Mouse (Mus musculus) E14TG2a.4 (cell line): ENCODE data around the gene Gm20498.
A peak's percentile ranks its signal among the peaks of the same experiment; 100 is the strongest.
"Not testable (repeated sequence)": the region's sequence is repeated elsewhere in the genome, so short reads cannot be mapped to it uniquely, and the experiment has no call there.

ENCODE experiments used
- H3K27me3 ChIP-seq: 2 replicates; pipeline ENCODE4 v1.6.1; 2014; ENCODE audit warnings: low read length, control low read depth; ENCODE audit not compliant: insufficient read depth
- H3K36me3 ChIP-seq: 2 replicates; pipeline ENCODE4 v1.6.1; 2014; ENCODE audit warnings: low read length, control low read depth; ENCODE audit not compliant: insufficient read depth
- H3K4me1 ChIP-seq: replicated peaks from 2 replicates; pipeline ENCODE4 v1.6.1; 2014; ENCODE audit warnings: low read depth, low read length, control low read depth
- H3K4me3 ChIP-seq: replicated peaks from 2 replicates; pipeline ENCODE4 v1.5.1; 2014; ENCODE audit warnings: mild to moderate bottlenecking, low read length
- H3K9me3 ChIP-seq: 2 replicates; pipeline ENCODE4 v1.6.1; 2014; ENCODE audit warnings: low read length, control low read depth
- CTCF ChIP-seq: conservative IDR thresholded peaks from 2 replicates; pipeline ENCODE4 v1.5.1; 2014; ENCODE audit warnings: low read length
- NANOG ChIP-seq: IDR thresholded peaks from 2 replicates; pipeline ENCODE4 v1.6.1; 2014; ENCODE audit warnings: borderline replicate concordance, low read length, mixed read lengths
- POU5F1 ChIP-seq: IDR thresholded peaks from 2 replicates; pipeline ENCODE4 v1.6.1; 2014; ENCODE audit warnings: low read length, borderline replicate concordance

The Gm20498 gene

DNA sequence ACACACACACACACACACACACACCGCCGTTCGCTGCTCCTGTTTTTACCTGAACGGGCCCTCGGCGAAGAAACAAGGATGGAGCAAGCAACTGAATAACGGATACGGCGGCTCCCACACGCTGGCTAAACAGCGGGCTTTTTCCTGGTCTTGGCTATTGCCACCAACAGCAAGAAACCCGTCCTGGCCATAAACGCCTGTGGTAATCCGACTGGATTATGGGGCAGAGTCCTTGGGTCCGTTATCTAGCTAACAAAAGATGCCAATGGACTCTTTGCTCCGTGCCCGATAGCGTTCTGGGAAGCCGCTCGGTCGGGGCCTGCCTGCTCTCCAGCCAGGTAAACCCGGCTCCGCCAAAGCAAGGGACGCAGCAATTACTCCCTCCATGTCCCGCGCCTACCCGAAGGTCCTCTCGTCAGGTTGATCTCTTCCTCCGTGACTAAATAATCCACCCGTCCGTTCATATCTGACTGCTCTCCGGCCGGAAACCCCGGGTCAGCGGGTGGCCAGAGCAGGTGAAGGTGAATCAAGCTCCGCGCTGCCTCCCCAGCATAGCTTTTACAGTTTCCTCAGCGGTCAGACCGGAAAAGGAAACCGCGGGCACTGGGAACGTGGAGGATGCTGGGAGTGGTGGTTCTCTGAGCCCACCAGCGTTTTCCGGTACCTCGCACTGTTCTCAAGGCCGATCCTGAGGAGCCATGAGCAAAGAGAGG is at the start of gene Gm20498, which contains the start of gene Synj2bp:
Gm20498 (minus strand) TSS at position 590 of the 713 bp plus-strand sequence.
Synj2bp (minus strand) TSS at position 596 of the 713 bp plus-strand sequence.
- peaks cover 21% of the 10 kb centered on the region for H3K4me1 ChIP-seq
- TF ChIP-seq CTCF: no peak
- no peak for TF ChIP-seq NANOG
- no peak for TF ChIP-seq POU5F1

DNA sequence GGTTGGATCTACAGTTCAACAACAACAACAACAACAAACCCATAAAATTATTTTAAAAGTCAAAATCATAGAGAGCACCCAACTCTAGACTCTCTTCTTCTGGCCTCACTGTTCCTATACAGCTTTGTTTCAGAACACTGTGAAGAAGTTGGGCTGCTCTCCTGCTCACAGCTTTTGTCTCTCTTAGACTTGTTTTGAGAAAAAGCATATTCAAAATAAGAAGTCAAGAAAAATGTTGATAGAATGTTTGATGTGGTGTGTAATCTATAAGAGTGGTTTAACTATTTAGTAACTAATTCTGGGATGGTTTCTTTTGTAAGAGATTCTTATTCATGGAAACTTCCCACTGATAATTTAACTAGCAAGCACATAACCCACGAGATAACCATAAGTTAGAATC is 35.7 kb upstream of the Gm20498 start, which contains the start of gene Adam21:
Adam21 (minus strand) TSS at position 101 of the 400 bp plus-strand sequence.
- TF ChIP-seq POU5F1 (no peak), NANOG (no peak), CTCF (no peak)

More for the DNA sequence above, at the start of gene Gm20498, which contains the start of gene Synj2bp:
- Histone ChIP-seq H3K27me3 (peaks cover 9% of the 10 kb centered on the region; the same call in 1 of the 2 replicates), H3K4me3 (peak within 1 kb of the TSS; percentile 94), H3K36me3 (no peaks in the 10 kb centered on the region), H3K9me3 (no peaks in the 10 kb centered on the region)

DNA sequence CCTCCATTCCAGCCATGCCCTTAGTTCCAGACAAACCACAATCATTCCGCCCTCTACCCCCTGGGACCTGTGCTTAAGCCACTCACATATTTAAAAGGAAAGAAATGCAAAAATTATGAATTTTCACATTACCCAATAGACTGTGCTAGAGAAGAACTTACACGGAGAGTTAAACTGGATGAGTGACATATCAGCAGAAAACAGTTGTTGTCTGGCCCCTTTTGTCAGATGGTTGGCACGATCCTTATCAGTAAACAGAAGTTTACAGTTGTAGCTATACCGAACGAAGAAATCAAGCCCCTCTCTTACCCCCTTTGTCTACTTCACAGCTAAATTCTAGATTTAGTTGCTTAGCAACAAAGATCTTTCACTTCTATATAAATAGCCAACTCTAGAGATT is 35.2 kb upstream of the Gm20498 start:
- TF ChIP-seq POU5F1 (no peak), NANOG (no peak), CTCF (no peak)
- Histone ChIP-seq H3K4me1 (no peaks in the 10 kb centered on the region), H3K27me3 (no peaks in the 10 kb centered on the region), H3K4me3 (no peak overlapping the region), H3K9me3 (peaks cover 86% of the 10 kb centered on the region), H3K36me3 (peaks cover 38% of the 10 kb centered on the region)

More for the DNA sequence above, 35.7 kb upstream of the Gm20498 start, which contains the start of gene Adam21:
- peaks cover 42% of the 10 kb centered on the region for H3K36me3 ChIP-seq
- H3K9me3 ChIP-seq: peaks cover 82% of the 10 kb centered on the region
- no peaks in the 10 kb centered on the region for H3K27me3 ChIP-seq
- no peaks in the 10 kb centered on the region for H3K4me1 ChIP-seq
- H3K4me3 ChIP-seq: no peak within 1 kb of the TSS

DNA sequence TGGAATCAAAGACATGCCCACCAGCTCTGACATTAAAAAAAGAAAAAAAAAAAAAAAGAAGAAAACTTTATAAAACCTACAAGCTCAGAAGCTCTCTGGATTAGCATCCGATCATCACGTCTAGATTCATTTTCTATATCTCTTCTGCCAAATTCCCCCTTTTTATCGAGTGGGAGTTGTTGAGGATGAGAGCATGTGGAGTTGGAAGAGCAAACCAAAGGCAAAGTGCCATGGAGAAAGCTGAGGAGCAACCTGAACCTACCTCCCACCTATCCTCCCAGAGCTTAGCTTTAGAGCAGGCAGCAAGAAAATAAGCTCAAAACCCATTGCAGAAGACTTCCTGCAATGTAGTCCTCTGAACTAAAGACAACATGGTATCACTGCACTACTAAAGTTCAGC is 31.5 kb upstream of the Gm20498 start:
- H3K4me1 ChIP-seq: no peaks in the 10 kb centered on the region
- no peaks in the 10 kb centered on the region for H3K27me3 ChIP-seq
- H3K4me3 ChIP-seq: no peak overlapping the region
- TF ChIP-seq NANOG: no peak
- TF ChIP-seq CTCF: no peak
- no peak for TF ChIP-seq POU5F1
- H3K9me3 ChIP-seq: peaks cover 53% of the 10 kb centered on the region
- H3K36me3 ChIP-seq: peaks cover 10% of the 10 kb centered on the region; the same call in 1 of the 2 replicates

DNA sequence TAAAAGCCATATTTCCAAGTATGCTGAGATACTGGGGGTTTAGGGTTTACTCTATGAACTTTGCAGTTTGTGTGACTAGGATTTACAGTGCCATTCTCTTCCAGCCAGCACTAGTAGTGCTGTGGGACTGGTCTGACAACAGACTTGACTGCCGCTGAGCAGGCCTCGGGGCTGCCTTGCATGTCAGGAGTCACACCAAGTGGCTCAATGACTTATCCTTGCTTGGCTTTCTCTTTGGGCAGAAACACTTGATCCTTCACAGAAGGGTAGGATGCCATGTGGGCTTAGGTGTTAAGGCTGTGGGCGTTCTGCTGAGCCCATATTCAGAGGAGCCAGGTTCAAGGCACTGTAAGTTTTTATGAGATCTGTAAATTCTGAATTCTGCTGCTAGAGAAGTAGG is 16.6 kb upstream of the Gm20498 start:
- Histone ChIP-seq H3K36me3 (no peaks in the 10 kb centered on the region), H3K4me3 (no peak overlapping the region), H3K9me3 (no peaks in the 10 kb centered on the region), H3K27me3 (no peaks in the 10 kb centered on the region), H3K4me1 (no peaks in the 10 kb centered on the region)
- TF ChIP-seq CTCF (no peak), POU5F1 (no peak), NANOG (no peak)

DNA sequence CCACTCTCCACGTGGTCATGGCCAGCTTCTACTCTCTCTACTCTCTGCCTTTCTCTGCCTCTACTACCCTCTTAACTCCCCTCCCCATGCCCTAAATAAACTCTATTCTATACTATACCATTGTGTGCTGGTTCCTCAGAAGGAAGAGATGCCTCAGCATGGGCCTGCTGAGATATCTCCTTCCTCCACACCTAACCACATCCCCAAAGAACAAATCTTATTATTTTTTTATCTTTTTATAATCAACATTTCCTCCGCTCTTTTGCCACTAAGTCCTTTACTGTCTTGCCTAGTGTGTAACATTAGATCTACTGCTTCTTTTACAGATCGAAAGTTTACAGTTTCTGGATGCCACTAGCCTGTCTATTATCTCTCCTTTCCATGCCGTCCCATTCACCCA is 14.5 kb upstream of the Gm20498 start:
- no peak for TF ChIP-seq POU5F1
- TF ChIP-seq CTCF: no peak
- no peak for TF ChIP-seq NANOG
- no peak overlapping the region for H3K4me3 ChIP-seq
- no peaks in the 10 kb centered on the region for H3K27me3 ChIP-seq
- H3K36me3 ChIP-seq: no peaks in the 10 kb centered on the region
- H3K9me3 ChIP-seq: no peaks in the 10 kb centered on the region
- no peaks in the 10 kb centered on the region for H3K4me1 ChIP-seq

DNA sequence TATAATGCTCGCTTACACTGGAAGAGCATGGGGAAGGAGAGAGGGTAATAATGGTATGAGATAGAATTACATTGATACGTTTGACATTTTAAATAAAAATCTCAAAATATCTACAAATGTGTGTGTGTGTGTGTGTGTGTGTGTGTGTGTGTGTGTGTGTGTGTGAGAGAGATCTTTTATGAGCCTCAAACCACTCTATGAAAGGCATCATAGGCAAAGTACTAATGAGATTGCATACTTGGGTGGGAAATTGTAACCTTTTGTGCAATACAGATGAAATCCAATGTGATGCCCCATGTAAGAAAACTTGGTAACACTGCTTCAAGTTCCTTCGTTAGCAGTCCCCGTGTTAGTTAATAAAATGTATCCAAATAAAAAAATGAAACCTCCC is 319 bp upstream of the Gm20498 start:
- no peak for TF ChIP-seq POU5F1
- TF ChIP-seq NANOG: no peak
- TF ChIP-seq CTCF: no peak
- peak overlapping the region; percentile 94 for H3K4me3 ChIP-seq
- H3K4me1 ChIP-seq: peaks cover 21% of the 10 kb centered on the region
- no peaks in the 10 kb centered on the region for H3K9me3 ChIP-seq
- no peaks in the 10 kb centered on the region for H3K36me3 ChIP-seq
- H3K27me3 ChIP-seq: peaks cover 9% of the 10 kb centered on the region; the same call in 1 of the 2 replicates

DNA sequence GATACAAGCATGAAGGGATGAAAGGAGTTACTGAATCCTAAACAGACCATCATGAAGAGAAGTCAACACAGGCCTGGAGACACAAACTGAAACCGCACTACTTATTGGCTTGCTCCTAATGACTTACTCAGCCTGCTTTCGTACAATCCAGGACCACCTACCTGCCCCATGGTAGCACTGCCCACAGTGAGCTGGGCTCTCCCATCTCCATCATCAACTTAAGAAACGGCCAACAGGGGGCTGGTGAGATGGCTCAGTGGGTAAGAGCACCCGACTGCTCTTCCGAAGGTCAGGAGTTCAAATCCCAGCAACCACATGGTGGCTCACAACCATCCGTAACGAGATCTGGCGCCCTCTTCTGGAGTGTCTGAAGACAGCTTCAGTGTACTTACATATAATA is 2.1 kb downstream of the Gm20498 start:
- not testable (repeated sequence) for H3K36me3 ChIP-seq, H3K27me3 ChIP-seq, H3K4me3 ChIP-seq, H3K9me3 ChIP-seq
- H3K4me1 ChIP-seq: peaks cover 23% of the 10 kb centered on the region

DNA sequence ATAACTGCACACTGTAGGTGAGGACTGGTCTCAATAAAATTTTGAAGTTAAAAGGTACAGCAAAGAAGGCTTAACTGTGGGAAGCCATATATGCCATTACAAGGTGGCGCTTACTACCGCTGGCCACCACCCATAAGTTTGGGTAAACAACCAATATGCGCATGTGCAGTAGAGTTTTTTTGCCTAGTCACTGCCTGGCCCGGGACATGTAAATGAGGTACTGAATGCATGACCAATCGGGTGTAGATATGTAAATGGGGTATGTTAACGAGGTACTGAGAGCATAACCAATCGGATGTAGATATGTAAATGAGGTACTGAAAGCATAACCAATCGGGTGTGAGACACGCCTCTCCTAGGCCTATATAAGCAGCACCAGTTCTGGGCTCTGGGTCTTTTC is 35.8 kb downstream of the Gm20498 start:
- peak; percentile 68; the same call in 1 of the 2 replicates for TF ChIP-seq POU5F1
- peaks cover 13% of the 10 kb centered on the region for H3K36me3 ChIP-seq

More for the DNA sequence above, 35.8 kb downstream of the Gm20498 start:
- H3K4me1 ChIP-seq, H3K27me3 ChIP-seq, H3K4me3 ChIP-seq: not testable (repeated sequence)
- peaks cover 49% of the 10 kb centered on the region for H3K9me3 ChIP-seq
